Mouse (Mus musculus): ENCODE measurements around the gene Slc25a20. TPM values are rescaled to one million over a fixed set of nuclear protein-coding genes. Genes with fewer than 3 reads are reported as not detected.
A peak's percentile ranks its signal among the peaks of the same experiment; 100 is the strongest.

Gene Slc25a20
- polyA plus RNA-seq, 1 experiment, result 35.7 TPM

DNA sequence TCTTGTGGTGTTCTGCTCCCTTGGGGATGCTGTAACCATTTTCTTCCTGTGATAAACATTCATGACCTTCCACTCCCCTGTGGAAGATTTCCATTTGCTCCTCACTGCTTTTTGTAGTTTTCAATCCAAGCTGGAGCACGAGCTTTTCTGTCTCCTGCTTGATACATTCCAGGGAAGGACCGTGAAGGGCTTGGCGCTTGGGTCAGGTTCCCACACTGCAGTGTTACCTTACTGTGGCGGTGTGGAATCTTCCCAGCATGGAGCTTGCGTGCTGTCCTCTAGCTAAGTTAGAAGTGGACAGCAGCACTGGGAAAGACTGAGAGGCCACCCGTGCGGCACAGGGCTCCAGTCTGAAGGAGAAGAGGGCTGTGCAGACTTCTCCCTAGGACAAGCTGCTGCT lies 42.7 kb downstream of the Slc25a20 start:
- Histone ChIP-seq H3K27ac (ENCODE audit: insufficient read depth, low read length) (peak overlapping the region; percentile 42), H3K9me3 (replicated peaks; ENCODE audit: control insufficient read depth, insufficient read depth, low read length, poor library complexity, severe bottlenecking) (no peaks in the 10 kb centered on the region), H3K27me3 (ENCODE audit: control insufficient read depth, insufficient read depth, low read length, poor library complexity, severe bottlenecking) (no peaks in the 10 kb centered on the region), H3K4me1 (ENCODE audit: control insufficient read depth, insufficient read depth, low read length) (peaks cover 2% of the 10 kb centered on the region), H3K36me3 (ENCODE audit: control insufficient read depth, insufficient read depth, low read length, poor library complexity, severe bottlenecking) (no peaks in the 10 kb centered on the region; the same call in 1 of the 2 replicates), H3K9ac (ENCODE audit: low read depth, poor library complexity, severe bottlenecking) (0 out of 2 replicates have a peak overlapping the region, but pooled peaks have one; percentile 0), H3K4me3 (ENCODE audit: low read depth, low read length) (no peak overlapping the region)
- no peak for TF ChIP-seq EP300 (IDR thresholded peaks at IDR 0.05; ENCODE audit: insufficient read depth, low read depth, low read length)
- no peak for TF ChIP-seq POLR2A (IDR thresholded peaks at IDR 0.05; ENCODE audit: insufficient read depth, low read length)
- TF ChIP-seq CTCF (IDR thresholded peaks at IDR 0.05; ENCODE audit: low read depth, low read length), result no peak

DNA sequence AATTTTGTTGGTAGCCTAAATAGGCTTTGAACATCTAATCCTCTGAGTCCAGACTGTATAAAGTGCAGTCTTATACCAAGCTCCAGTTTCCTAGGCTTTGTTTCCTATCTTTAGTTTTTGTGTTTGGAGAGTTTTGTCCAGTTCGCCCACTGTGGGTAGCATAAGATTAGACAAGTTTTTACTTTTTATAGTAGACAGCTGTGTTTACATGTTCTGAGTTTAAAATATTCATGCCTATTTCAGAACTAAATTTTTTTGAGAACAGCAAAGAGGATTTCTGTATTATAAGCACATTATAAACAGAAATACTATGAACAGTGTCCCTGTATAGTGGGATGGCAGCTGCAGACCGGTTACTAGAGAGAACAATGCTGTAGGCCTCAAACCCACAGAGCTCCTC lies 45.3 kb downstream of the Slc25a20 start:
- Histone ChIP-seq H3K9me3 (replicated peaks; ENCODE audit: control insufficient read depth, insufficient read depth, low read length, poor library complexity, severe bottlenecking) (no peaks in the 10 kb centered on the region), H3K36me3 (ENCODE audit: control insufficient read depth, insufficient read depth, low read length, poor library complexity, severe bottlenecking) (no peaks in the 10 kb centered on the region; the same call in 1 of the 2 replicates), H3K9ac (ENCODE audit: low read depth, poor library complexity, severe bottlenecking) (no peak overlapping the region), H3K27me3 (ENCODE audit: control insufficient read depth, insufficient read depth, low read length, poor library complexity, severe bottlenecking) (no peaks in the 10 kb centered on the region), H3K4me3 (ENCODE audit: low read depth, low read length) (no peak overlapping the region), H3K4me1 (ENCODE audit: control insufficient read depth, insufficient read depth, low read length) (peaks cover 3% of the 10 kb centered on the region), H3K27ac (ENCODE audit: insufficient read depth, low read length) (no peak overlapping the region)
- TF ChIP-seq EP300 (IDR thresholded peaks at IDR 0.05; ENCODE audit: insufficient read depth, low read depth, low read length), result no peak
- no peak for TF ChIP-seq CTCF (IDR thresholded peaks at IDR 0.05; ENCODE audit: low read depth, low read length)

GRCm38 (mm10) chr9:108708833-108709232 lies 46.9 kb downstream of the Slc25a20 start:
- Histone ChIP-seq H3K27ac (ENCODE audit: insufficient read depth, low read length) (no peak overlapping the region), H3K9me3 (replicated peaks; ENCODE audit: control insufficient read depth, insufficient read depth, low read length, poor library complexity, severe bottlenecking) (no peaks in the 10 kb centered on the region), H3K9ac (ENCODE audit: low read depth, poor library complexity, severe bottlenecking) (no peak overlapping the region), H3K4me1 (ENCODE audit: control insufficient read depth, insufficient read depth, low read length) (peaks cover 3% of the 10 kb centered on the region), H3K4me3 (ENCODE audit: low read depth, low read length) (no peak overlapping the region), H3K27me3 (ENCODE audit: control insufficient read depth, insufficient read depth, low read length, poor library complexity, severe bottlenecking) (no peaks in the 10 kb centered on the region), H3K36me3 (ENCODE audit: control insufficient read depth, insufficient read depth, low read length, poor library complexity, severe bottlenecking) (no peaks in the 10 kb centered on the region; the same call in 1 of the 2 replicates)
- TF ChIP-seq POLR2A (IDR thresholded peaks at IDR 0.05; ENCODE audit: insufficient read depth, low read length), result no peak
- TF ChIP-seq EP300 (IDR thresholded peaks at IDR 0.05; ENCODE audit: insufficient read depth, low read depth, low read length), result no peak
- no peak for TF ChIP-seq CTCF (IDR thresholded peaks at IDR 0.05; ENCODE audit: low read depth, low read length)

GRCm38 (mm10) chr9:108710767-108711166 lies 48.9 kb downstream of the Slc25a20 start:
- H3K4me1 ChIP-seq (ENCODE audit: control insufficient read depth, insufficient read depth, low read length), result peaks cover 3% of the 10 kb centered on the region
- no peak for TF ChIP-seq CTCF (IDR thresholded peaks at IDR 0.05; ENCODE audit: low read depth, low read length)
- TF ChIP-seq EP300 (IDR thresholded peaks at IDR 0.05; ENCODE audit: insufficient read depth, low read depth, low read length), result 0 out of 2 replicates have a peak, but pooled peaks have one; percentile 12
- H3K27ac ChIP-seq (ENCODE audit: insufficient read depth, low read length), result no peak overlapping the region
- H3K27me3 ChIP-seq (ENCODE audit: control insufficient read depth, insufficient read depth, low read length, poor library complexity, severe bottlenecking), result no peaks in the 10 kb centered on the region
- H3K9me3 ChIP-seq (replicated peaks; ENCODE audit: control insufficient read depth, insufficient read depth, low read length, poor library complexity, severe bottlenecking), result no peaks in the 10 kb centered on the region
- H3K4me3 ChIP-seq (ENCODE audit: low read depth, low read length), result no peak overlapping the region
- no peaks in the 10 kb centered on the region; the same call in 1 of the 2 replicates for H3K36me3 ChIP-seq (ENCODE audit: control insufficient read depth, insufficient read depth, low read length, poor library complexity, severe bottlenecking)
- H3K9ac ChIP-seq (ENCODE audit: low read depth, poor library complexity, severe bottlenecking), result no peak overlapping the region

DNA sequence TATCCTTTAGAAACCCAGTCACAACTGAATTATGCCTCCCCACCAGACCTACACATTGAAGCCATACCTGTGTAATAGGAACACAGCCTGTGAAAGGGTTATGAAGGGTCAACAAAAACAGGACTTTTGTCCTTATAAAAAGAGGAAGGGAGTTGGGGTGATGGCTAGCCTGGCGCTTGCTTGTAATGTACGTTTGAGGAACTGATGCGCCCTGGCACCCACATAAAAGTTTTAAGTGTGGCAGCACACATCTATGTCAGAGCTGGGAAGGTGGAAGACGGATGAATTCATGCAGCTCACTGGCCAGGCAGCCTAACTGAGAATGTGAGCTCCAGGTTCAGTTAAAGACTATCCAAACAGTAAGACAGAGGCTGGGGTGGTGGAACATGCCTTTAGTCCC lies 54.3 kb downstream of the Slc25a20 start:
- no peak overlapping the region for H3K4me3 ChIP-seq (ENCODE audit: low read depth, low read length)
- H3K27ac ChIP-seq (ENCODE audit: insufficient read depth, low read length), result no peak overlapping the region
- H3K9ac ChIP-seq (ENCODE audit: low read depth, poor library complexity, severe bottlenecking), result no peak overlapping the region
- TF ChIP-seq CTCF (IDR thresholded peaks at IDR 0.05; ENCODE audit: low read depth, low read length), result no peak
- no peak for TF ChIP-seq EP300 (IDR thresholded peaks at IDR 0.05; ENCODE audit: insufficient read depth, low read depth, low read length)
- TF ChIP-seq POLR2A (IDR thresholded peaks at IDR 0.05; ENCODE audit: insufficient read depth, low read length), result no peak
- no peaks in the 10 kb centered on the region for H3K4me1 ChIP-seq (ENCODE audit: control insufficient read depth, insufficient read depth, low read length)
- no peaks in the 10 kb centered on the region for H3K27me3 ChIP-seq (ENCODE audit: control insufficient read depth, insufficient read depth, low read length, poor library complexity, severe bottlenecking)
- no peaks in the 10 kb centered on the region for H3K9me3 ChIP-seq (replicated peaks; ENCODE audit: control insufficient read depth, insufficient read depth, low read length, poor library complexity, severe bottlenecking)
- peaks cover 4% of the 10 kb centered on the region for H3K36me3 ChIP-seq (ENCODE audit: control insufficient read depth, insufficient read depth, low read length, poor library complexity, severe bottlenecking)

DNA sequence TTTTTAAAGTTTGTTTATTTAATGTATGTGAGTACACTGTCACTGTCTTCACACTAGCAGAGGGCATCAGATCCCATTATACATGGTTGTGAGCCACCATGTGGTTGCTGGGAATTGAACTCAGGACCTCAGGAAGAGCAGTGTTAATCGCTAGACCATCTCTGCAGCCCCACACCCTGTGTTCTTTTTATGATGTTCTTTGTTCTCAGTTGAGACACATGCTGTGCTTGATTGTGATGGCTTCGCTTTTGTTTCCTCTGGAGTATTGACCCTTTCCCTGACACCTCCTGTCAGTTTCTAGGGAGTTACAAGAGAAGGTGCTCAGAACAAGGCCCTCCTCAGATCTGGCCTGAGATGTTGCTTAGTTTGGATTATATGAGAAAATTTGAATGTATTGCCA lies 61.9 kb downstream of the Slc25a20 start:
- TF ChIP-seq EP300 (IDR thresholded peaks at IDR 0.05; ENCODE audit: insufficient read depth, low read depth, low read length), result 0 out of 2 replicates have a peak, but pooled peaks have one; percentile 13
- TF ChIP-seq CTCF (IDR thresholded peaks at IDR 0.05; ENCODE audit: low read depth, low read length), result no peak
- no peak for TF ChIP-seq POLR2A (IDR thresholded peaks at IDR 0.05; ENCODE audit: insufficient read depth, low read length)
- Histone ChIP-seq H3K27ac (ENCODE audit: insufficient read depth, low read length) (no peak overlapping the region), H3K9me3 (replicated peaks; ENCODE audit: control insufficient read depth, insufficient read depth, low read length, poor library complexity, severe bottlenecking) (no peaks in the 10 kb centered on the region), H3K9ac (ENCODE audit: low read depth, poor library complexity, severe bottlenecking) (no peak overlapping the region), H3K27me3 (ENCODE audit: control insufficient read depth, insufficient read depth, low read length, poor library complexity, severe bottlenecking) (no peaks in the 10 kb centered on the region), H3K36me3 (ENCODE audit: control insufficient read depth, insufficient read depth, low read length, poor library complexity, severe bottlenecking) (peaks cover 2% of the 10 kb centered on the region), H3K4me3 (ENCODE audit: low read depth, low read length) (no peak overlapping the region), H3K4me1 (ENCODE audit: control insufficient read depth, insufficient read depth, low read length) (peaks cover 5% of the 10 kb centered on the region)
